ENCODE assay signal across 17 mouse cellular contexts in genomic region chr17:24020696-24021095, GRCm38 (mm10). TPM values are rescaled to one million over a fixed set of nuclear protein-coding genes. Genes with fewer than 3 reads are reported as not detected.
DNase-seq lines count a peak whose midpoint lies in the region; ATAC-seq and TF ChIP-seq lines count a peak whose summit lies in the region.
"Had no signal": no experiment of that assay in that cellular context is flagged by ENCODE, and none has a peak within 500 bp of the region (broad histone marks: within the 10 kb centered on the region; RNA-seq: fewer than 3 reads in every experiment).

No protein-coding gene starts in this region.

- no peaks in the 10 kb centered on the region for H3K9me3 ChIP-seq in intestine, embryonic 15.5 days
- H3K9me3 ChIP-seq: liver, embryonic 15.5 days had no signal

- peak; percentile 71 for ATAC-seq in intestine, embryonic 15.5 days

- no peaks in the 10 kb centered on the region for H3K27me3 ChIP-seq in intestine, embryonic 15.5 days (replicated peaks)

- no peaks in the 10 kb centered on the region for H3K36me3 ChIP-seq in intestine, embryonic 15.5 days
- H3K36me3 ChIP-seq: liver, embryonic 15.5 days had no signal

- no peaks in the 10 kb centered on the region; the same call in 1 of the 2 replicates for H3K4me1 ChIP-seq in lung, adult 2 months (ENCODE audit: control insufficient read depth, insufficient read depth, low read length)
- peaks cover 16% of the 10 kb centered on the region for H3K4me1 ChIP-seq in intestine, embryonic 15.5 days (replicated peaks)

- TF ChIP-seq CTCF in lung, adult 2 months (IDR thresholded peaks at IDR 0.05; ENCODE audit: insufficient read depth, low read length), result no peak

- H3K4me2 ChIP-seq in intestine, embryonic 15.5 days (replicated peaks), result no peak overlapping the region; the same call in 1 of the 2 replicates
- H3K4me2 ChIP-seq: liver, embryonic 15.5 days; midbrain, embryonic 11.5 days had no signal

- WGBS in lung, adult 2 months, result 34% methylated on average over 6 of the region's 6 CpGs
- 48% methylated on average over 6 of the region's 6 CpGs for WGBS in intestine, embryonic 15.5 days

- TF ChIP-seq POLR2A in lung, adult 2 months (IDR thresholded peaks at IDR 0.05; ENCODE audit: borderline replicate concordance, extremely low read depth, low read depth, low read length), result no peak

- H3K9ac ChIP-seq in intestine, embryonic 15.5 days, result no peak overlapping the region
- H3K9ac ChIP-seq: liver, embryonic 15.5 days had no signal

- peak overlapping the region; percentile 64 for H3K27ac ChIP-seq in intestine, embryonic 15.5 days
- H3K27ac ChIP-seq: heart, adult 2 months; liver, embryonic 15.5 days had no signal

- DNase-seq in lung, adult 18-20 months, result peak; percentile 15 to 45
- DNase-seq in lung, adult 2 months, result no peak
- peak; percentile 69 for DNase-seq in lung, postnatal 14 days
- no peak for DNase-seq in spleen, postnatal 14 days (ENCODE audit: low spot score in 2 of 2)
- no peak for DNase-seq in testis, postnatal 14 days (ENCODE audit: low spot score)
- DNase-seq in cerebellum, adult 8-10 months, result no peak
- DNase-seq: cerebellum, adult 18-20 months; embryo, embryonic 11 days; heart, postnatal 4 days; layer of hippocampus, adult 9-11 months; thymus, postnatal 36 days had no signal

- H3K4me3 ChIP-seq in lung, adult 2 months (replicated peaks; ENCODE audit: extremely low read depth, low read depth, low read length), result no peak overlapping the region
- H3K4me3 ChIP-seq in intestine, embryonic 15.5 days (replicated peaks), result no peak overlapping the region
- H3K4me3 ChIP-seq: heart, adult 2 months; liver, embryonic 15.5 days had no signal

RNA-seq across cellular contexts. Expression of gene Prss27, which starts 17.2 kb away (rescaled TPM):
- polyA plus RNA-seq in lung, adult 2 months (2012; rRNA removed), result 0.24 and 12.9 TPM in 2 replicates
- polyA plus RNA-seq in intestine, embryonic 15.5 days (2015; fragmentation: Nextera tagmentation; extraction: Ambion mirVana), result 0.11 and 0.18 TPM in 2 replicates
- polyA plus RNA-seq: brain, embryonic 14.5 days; heart, adult 2 months; liver, embryonic 15.5 days; midbrain, embryonic 11.5 days had no signal

RNA-seq across cellular contexts. Expression of gene Prss22, which starts 22.8 kb away (rescaled TPM):
- polyA plus RNA-seq in lung, adult 2 months (2012; rRNA removed), result 0.11 and 0.96 TPM in 2 replicates
- not detected in 2 replicates for polyA plus RNA-seq in intestine, embryonic 15.5 days (2015; fragmentation: Nextera tagmentation; extraction: Ambion mirVana)
- polyA plus RNA-seq: brain, embryonic 14.5 days; forebrain, embryonic 11.5 days; heart, adult 2 months; liver, embryonic 15.5 days; midbrain, embryonic 11.5 days had no signal

RNA-seq across cellular contexts. Expression of gene Prss30, which starts 40.3 kb away (rescaled TPM):
- polyA plus RNA-seq in lung, adult 2 months (2012; rRNA removed), result 1.5 and 2.7 TPM in 2 replicates
- 1.4 and 2.2 TPM in 2 replicates for polyA plus RNA-seq in intestine, embryonic 15.5 days (2015; fragmentation: Nextera tagmentation; extraction: Ambion mirVana)
- polyA plus RNA-seq: forebrain, embryonic 11.5 days; midbrain, embryonic 11.5 days had no signal

RNA-seq across cellular contexts. Expression of gene Kctd5, which starts 52.6 kb away (rescaled TPM):
- polyA plus RNA-seq in lung, adult 2 months (2012; rRNA removed), result 28.4 and 30.3 TPM in 2 replicates
- polyA plus RNA-seq in intestine, embryonic 15.5 days (2015; fragmentation: Nextera tagmentation; extraction: Ambion mirVana), result 64.5 and 66.6 TPM in 2 replicates

Comparison
In these comparisons a context has a peak if more than half of its experiments do, and no peak if none do; other contexts are left out.
1. DNase-seq: peak in lung, adult 18-20 months (2 of 2) and lung, postnatal 14 days (single experiment); none in lung, adult 2 months (single experiment), spleen, postnatal 14 days (0 of 2), testis, postnatal 14 days (single experiment) and cerebellum, adult 8-10 months (single experiment).